Mouse (Mus musculus) adrenal gland, postnatal 14 days (tissue): Measurements from ENCODE around the gene Calm5. TPM values are rescaled to one million over a fixed set of nuclear protein-coding genes. Genes with fewer than 3 reads are reported as not detected.

ENCODE experiments used
- total RNA-seq: library from RNA; stranded (reverse); gene quantifications from 2 replicates; pipeline ENCODE4 v1.2.3, GENCODE M21; 2021

Gene Calm5
- total RNA-seq, 1 experiment from 2014 or later, result not detected

Other genes starting within 250 kb of the Calm5 start
- gene Fam208b, start 243.1 kb upstream of the Calm5 start, total RNA-seq, result 22.1 and 27.9 TPM in 2 replicates
- 11.6 and 12.5 TPM in 2 replicates for gene Asb13, start 220.1 kb upstream of the Calm5 start, total RNA-seq
- not detected in 2 replicates for gene Calml3, start 49.9 kb upstream of the Calm5 start, total RNA-seq
- gene Calm4, start 16.4 kb upstream of the Calm5 start, total RNA-seq, result not detected in 2 replicates
- 89.3 and 110 TPM in 2 replicates for gene Net1, start 64.0 kb downstream of the Calm5 start, total RNA-seq
- gene Tubal3, start 64.1 kb downstream of the Calm5 start, total RNA-seq, result not detected in 2 replicates
- gene Ucn3, start 91.2 kb downstream of the Calm5 start, total RNA-seq, result not detected in 2 replicates
- 4.2 and 21.4 TPM in 2 replicates for gene Akr1c14, start 194.8 kb downstream of the Calm5 start, total RNA-seq